Mouse (Mus musculus): ENCODE data around the gene Lrch1.

Lrch1 gene

GRCm38 (mm10) chr14:74946751-74947375, 813 bp downstream of the Lrch1 start:
- peak; percentile 75 to 82 for DNase-seq (ENCODE audit: low spot score in 2 of 2)

DNA sequence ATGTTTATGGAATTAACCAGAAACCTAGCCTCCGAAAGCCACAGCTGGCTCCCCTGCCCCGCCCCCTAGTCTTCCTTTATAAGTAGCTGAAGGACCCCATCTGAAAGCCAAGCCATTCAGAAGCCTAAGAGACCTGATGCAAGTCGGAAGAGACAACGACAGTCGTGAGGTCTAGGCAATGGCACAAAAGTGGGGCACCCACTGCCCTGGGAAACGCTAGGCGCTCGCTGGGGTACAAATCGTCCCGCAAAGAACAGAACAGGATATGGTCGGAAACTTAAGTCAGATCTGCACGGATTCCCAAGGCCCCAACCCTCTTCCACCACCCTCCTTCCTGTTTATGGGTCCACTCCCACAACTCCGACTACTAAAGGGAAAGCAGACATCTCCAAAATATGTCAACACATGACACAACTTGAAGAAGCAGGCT, 1.3 kb downstream of the Lrch1 start:
- no peak for DNase-seq (ENCODE audit: low spot score in 2 of 2)

DNA sequence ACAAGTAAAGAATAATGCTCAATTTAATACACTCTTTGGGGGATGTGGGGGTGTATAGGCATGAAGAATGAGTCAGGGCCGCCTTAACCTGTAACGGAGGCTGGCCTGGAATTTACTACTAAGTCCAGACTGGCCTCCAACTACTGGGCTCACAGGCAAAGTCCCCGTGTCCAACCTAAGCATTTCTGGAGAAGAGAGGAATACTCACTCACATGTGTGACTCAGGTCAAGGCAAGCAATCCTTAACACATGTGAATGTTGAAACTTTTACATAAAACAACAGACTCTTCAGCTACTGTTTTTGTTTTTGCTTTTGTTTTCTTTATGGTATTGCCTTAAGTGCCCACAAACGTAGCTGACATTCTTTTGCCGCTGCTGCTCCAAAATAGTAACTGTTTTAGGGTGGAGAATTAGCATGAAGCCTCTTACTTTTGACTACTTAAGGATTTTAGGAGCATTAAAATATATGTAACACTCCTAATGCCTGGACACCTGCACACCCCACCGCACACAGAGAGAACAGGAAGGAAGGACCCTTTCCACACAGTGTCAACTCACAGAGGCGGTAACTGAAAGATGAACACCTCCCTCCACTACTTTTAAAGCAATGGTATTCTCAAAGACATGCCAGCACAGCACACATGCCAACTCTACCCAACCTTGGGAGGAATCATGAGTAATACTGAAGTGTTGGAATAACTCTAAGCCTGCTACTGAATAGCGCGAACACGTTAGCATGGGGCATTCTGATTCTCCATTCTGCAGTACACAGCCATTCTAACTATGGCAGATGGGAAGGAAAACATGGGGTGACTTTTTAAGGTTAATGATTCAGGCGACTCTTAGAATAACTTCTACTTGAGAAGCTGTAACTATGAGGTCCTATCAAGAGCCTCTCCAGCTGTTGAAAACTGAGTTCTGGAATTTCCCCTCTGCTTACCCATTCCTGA, 2.1 kb downstream of the Lrch1 start:
- no peak for DNase-seq (ENCODE audit: low spot score in 2 of 2)

DNA sequence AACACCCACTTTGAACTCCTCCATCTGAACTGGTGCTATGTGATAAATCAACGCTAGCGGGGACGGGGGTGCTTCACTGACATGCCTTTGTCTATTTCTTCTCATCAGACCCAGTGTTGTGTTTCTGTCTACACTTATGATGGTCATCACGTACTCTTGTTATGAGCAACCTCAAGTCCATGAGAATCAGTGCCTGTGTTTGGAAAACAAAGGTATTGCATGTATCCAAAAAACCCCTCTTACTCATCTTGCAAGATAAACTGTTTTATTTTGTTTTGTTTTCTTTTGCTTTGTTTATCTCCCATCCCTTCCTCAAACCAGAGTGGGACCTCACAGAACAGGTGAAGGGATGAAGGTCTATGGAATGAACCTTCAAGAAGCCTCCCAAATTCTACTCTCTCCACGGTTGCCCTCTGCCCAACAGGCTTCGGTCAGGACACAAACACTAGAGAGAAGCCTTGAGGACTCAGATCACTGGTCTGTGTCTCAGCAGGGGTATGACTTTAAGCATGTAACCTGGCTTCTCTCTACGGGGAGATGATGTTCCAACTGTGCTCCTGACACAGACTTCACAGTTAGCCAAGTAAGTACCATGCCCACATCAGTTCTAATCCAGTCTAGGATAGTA, 3.4 kb downstream of the Lrch1 start:
- no peak for DNase-seq (ENCODE audit: low spot score in 2 of 2)

DNA sequence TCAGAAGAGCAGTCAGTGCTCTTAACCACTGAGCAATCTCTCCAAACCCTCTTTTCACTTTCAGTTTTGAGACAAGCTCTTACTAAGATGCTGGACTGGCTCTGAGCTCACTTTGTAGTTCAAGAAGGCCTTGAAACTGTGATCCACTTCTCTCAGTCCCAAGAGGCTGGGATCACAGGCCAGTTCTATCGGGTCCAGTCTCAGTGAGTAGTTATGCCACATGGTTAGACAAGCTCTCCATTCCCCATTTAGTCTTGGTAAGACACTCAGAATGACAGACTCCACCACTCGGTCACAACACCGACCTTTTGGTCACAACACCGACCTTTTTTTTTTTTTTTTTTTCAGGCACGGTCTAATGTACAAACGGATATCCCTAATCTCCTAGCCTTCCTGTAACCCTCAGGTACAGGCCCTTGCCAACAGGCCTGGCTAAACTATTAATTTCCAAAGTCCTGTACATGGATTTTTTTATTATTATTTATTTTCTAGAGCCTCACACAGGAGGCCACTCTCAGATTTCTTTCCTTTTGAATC, 4.0 kb downstream of the Lrch1 start:
- no peak for DNase-seq (ENCODE audit: low spot score in 2 of 2)

DNA sequence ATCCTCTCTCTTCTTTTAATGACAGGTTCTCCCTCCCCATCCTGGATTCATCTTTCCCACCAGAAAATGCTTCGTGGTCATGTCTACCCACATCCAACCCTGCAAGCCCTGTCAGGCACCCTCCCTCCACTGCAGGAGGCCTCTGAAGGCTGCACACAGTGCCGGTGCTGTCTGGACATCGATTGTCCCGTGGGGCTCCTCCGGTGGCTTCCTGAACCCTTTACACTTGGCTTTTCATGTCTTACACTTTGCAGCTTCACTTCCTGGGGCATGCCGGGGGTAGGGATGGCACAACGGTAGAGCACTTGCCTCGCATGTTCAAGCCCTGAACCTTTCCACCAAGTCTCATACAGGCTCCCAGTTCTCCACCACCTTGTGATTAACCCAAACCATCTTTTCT, 4.7 kb downstream of the Lrch1 start:
- DNase-seq (ENCODE audit: low spot score in 2 of 2): no peak

GRCm38 (mm10) chr14:74941591-74941990, 6.1 kb downstream of the Lrch1 start:
- no peak for DNase-seq (ENCODE audit: low spot score in 2 of 2)

DNA sequence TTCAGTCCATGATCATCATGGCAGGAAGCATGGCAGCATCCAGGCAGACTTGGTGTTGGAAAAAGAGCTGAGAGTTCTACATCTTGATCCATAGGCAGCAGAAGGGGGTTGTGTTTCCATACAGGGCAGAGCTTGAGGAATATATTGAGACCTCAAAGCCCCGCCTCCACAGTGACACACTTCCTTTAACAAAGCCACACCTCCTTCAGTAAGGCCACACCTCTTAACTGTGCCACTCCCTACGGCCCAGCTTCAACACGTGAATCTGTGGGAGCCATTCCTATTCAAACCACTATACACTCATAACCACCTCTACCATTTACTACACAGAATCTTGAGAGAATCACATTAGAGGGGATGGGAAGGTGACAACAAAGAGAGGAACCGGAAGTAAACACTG, 6.9 kb downstream of the Lrch1 start:
- no peak for DNase-seq (ENCODE audit: low spot score in 2 of 2)

- DNase-seq (ENCODE audit: low spot score in 2 of 2): no peak
These were observed 8.3 kb downstream of the Lrch1 start for GRCm38 (mm10) chr14:74939355-74939754.

DNA sequence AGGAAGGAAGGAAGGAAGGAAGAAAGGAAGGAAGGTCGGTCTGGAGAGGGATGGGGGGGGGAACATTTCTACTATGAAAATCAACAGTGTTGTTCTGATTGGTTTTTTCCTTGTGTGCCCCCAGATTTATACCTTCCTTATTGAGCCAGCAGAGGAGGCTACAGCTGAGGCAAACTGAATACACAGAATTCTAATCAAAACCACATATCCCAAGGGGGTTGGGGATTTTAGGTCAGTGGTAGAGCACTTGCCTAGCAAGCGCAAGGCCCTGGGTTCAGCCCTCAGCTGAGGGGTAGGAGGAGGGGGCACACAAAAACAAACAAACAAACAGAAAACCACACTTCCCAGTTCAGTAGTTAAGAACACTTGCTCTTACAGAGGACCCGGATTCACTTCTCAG, 8.8 kb downstream of the Lrch1 start:
- no peak for DNase-seq (ENCODE audit: low spot score in 2 of 2)

GRCm38 (mm10) chr14:74936557-74937261, 11.0 kb downstream of the Lrch1 start:
- no peak for DNase-seq (ENCODE audit: low spot score in 2 of 2)

DNA sequence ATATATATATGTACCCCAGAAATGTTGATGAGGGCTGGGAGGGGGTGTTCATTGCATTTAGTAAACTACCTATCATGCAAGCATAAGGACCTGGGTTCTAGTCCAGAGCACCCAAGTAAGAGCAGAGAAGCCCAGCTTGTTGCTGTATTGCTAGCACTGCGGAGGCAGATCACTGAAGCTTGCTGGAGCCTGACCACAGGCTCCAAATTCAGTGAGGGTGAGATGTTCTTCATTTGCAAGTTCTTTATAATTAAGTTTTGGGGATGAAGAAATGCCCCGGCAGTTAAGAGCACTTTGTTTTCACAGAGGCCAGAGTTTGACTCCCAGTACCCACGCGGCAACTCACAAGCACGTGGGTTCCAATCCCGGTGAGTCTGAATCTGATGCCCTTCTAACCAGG, 12.6 kb downstream of the Lrch1 start:
- DNase-seq (ENCODE audit: low spot score in 2 of 2): no peak

- no peak for DNase-seq (ENCODE audit: low spot score in 2 of 2)
These were observed 13.5 kb downstream of the Lrch1 start for GRCm38 (mm10) chr14:74933960-74934710.

- DNase-seq (ENCODE audit: low spot score in 2 of 2): no peak
These were observed 17.9 kb downstream of the Lrch1 start for GRCm38 (mm10) chr14:74929739-74930138.

DNA sequence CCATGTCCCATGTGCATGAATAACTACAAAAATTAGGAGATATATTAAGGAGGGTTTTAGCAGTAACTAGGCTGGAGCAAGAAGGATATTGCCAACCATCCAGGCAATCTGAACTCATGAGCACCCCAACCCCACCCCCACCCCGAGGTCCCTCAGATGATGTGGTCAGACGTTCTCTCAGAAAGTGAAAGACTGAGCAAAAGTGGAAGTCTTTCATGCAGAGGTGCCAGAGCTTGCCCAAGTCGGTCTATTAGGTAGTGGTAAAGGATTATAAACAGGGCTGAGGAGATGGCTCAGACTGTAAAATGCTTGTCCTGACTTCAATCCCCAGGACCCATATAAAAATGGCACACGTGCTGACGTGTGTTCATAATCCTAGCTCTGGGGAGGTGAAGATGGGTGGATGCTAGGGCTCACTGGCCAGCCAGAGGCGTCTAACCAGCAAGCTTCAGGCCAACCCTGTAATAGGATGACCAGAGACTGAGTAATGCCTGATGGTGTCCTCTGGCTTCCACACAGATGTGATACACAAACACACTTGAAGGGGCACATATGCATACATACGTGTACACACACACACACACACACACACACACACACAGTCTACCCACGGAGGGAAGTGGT, 18.8 kb downstream of the Lrch1 start:
- DNase-seq (ENCODE audit: low spot score in 2 of 2): no peak

- DNase-seq (ENCODE audit: low spot score in 2 of 2): no peak
These were observed 20.6 kb downstream of the Lrch1 start for GRCm38 (mm10) chr14:74926899-74927571.

- no peak for DNase-seq (ENCODE audit: low spot score in 2 of 2)
These were observed 21.6 kb downstream of the Lrch1 start for GRCm38 (mm10) chr14:74925951-74926517.

DNA sequence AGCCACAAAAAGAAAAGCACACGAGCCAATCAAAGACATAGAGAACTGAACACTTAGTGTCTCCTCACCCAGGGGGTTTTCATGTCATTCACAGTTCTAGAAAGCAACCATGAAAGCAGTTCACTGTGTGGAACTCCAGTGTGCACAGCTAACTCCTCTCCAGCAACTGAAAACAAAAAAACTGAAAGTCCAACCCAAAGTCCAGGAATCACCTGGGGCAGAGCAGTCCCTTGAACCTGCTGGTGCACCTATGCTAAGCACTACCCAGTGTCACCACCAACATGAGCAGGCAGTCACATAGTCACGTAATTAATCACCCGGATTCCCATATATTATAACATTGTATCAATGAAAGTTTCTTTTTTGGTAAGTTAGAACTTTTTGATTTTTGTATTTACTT, 23.2 kb downstream of the Lrch1 start:
- no peak for DNase-seq (ENCODE audit: low spot score in 2 of 2)

DNA sequence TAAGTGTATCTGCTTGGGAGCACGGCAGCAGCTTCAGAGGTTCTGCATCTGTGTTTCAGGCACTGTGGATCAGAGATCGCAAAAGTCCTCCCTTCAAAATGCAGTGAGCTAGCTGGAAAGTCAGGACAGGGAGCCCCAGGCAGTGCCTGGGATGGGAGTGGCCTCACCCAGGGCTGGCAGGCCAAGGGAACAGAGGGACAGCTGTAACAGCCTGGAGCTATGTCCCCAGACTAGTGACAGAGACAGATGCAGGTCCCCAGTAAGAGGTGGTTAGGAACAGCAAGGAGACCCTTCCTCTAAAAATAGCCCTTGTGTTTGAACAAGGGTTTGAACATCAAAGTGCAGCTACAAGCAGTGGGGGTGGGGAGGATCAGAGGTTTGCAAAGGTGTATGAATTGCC, 23.6 kb downstream of the Lrch1 start:
- DNase-seq (ENCODE audit: low spot score in 2 of 2): no peak
